Mouse (Mus musculus) retina, postnatal 7 days (tissue): Measurements from ENCODE around the gene Cpm.
"Not testable (repeated sequence)": the region's sequence is repeated elsewhere in the genome, so short reads cannot be mapped to it uniquely, and the experiment has no call there.

Experiments used
- DNase-seq: peaks from one replicate; pipeline ENCODE4 v3.0.0-alpha.2; 2012; ENCODE audit warnings: low read depth, low spot score

The Cpm gene

DNA sequence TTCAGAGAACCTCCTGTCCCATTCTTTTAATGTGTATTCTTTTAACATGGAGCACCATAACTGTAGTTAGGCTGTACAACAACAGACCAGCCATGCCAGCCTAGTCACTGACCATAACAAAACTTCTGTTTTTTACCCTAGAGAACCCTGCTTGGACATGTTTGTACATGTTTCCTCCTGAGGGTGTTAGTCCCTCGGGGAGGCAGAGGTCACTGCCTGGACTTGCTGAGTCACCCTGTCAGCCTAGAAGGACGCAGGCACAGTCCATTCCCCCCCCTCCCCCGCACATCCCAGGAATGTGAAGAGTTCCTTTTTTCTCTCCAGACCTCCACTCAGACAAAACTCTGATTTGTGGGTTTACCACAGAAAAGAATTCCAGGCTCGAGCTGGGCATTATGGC lies 88.3 kb downstream of the Cpm start:
- DNase-seq: no peak

DNA sequence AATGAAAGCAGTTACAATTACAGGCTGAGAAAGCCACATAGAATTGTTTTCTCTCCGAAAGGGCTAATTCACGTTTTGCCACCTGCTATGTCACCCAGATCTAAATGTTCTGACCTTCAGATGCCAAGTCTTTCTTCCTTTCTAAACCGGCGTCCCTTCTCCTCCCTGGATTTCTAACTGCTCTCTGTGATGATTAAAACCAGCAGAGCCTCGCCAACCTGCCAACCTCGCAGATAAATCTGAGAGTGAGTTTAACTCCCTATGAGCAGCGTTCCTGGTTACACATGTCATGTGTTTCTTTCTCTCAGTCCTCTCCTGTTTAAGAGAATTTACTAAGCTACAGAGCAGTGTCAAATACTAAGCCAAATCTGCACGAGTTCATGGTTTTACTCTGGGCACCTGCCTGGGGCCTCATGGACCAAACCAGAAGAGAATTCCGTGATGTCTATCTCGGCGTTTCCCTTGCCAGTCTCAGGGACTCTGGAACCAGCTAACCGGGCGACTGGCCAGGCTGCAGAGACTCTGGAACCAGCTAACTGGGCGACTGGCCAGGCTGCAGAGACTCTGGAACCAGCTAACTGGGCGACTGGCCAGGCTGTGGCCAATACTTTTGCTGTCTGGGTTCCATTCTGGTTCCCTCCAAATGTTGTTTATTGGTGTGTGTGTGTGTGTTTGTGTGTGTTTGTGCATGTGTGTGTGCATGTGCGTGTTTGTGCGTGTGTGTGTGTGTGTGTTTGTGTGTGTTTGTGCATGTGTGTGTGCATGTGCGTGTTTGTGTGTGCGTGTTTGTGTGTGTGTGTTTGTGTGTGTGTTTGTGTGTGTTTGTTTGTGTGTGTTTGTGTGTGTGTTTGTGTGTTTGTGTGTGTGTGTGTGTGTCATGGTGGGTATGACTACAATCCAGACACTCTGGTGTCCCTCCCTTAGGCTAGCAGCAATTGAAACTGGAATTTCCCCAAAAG lies 89.1 kb downstream of the Cpm start:
- DNase-seq: no peak

DNA sequence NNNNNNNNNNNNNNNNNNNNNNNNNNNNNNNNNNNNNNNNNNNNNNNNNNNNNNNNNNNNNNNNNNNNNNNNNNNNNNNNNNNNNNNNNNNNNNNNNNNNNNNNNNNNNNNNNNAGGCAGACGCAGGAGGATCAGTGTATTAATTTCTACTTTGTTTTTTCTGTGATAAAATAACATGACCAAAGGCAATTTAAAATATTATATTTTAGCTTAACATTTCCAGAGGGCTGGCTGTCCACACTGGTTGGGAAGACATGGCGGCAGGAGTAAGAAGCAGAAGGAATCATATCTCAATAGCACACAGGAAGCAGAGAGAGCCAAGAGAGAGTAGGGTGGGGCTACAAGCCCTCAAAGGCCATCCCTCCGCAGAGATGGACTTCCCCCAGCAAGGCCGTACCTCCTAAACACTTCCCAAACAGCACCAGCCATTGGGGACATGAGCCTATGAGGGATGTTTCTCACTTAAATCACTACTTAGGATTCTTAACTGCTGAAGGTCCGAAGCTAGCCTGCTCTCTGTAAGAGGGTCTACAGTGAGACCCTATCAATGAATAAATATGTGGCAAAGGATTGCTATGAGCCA lies 94.9 kb downstream of the Cpm start:
- no peak for DNase-seq

DNA sequence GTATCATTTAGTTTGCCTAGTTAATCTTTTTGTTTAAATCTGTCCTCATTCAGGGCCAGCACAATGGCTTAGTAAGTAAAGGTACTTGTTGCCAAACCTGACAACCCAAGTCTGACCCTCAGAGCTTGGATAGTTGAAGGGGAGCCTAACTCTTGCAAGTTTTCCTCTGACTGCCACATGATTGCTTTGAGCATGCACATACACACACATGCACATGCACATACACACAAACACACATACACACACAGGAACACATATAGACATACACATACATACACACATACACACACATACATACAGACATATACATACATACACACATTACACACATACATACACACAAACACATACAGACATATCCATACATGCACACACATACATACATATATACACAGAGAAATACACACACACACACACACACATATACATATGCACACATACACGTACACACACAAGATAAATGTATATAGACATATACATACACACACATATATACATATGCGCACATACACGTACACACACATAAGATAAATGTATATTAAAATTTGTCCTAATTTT lies 95.6 kb downstream of the Cpm start:
- no peak for DNase-seq

DNA sequence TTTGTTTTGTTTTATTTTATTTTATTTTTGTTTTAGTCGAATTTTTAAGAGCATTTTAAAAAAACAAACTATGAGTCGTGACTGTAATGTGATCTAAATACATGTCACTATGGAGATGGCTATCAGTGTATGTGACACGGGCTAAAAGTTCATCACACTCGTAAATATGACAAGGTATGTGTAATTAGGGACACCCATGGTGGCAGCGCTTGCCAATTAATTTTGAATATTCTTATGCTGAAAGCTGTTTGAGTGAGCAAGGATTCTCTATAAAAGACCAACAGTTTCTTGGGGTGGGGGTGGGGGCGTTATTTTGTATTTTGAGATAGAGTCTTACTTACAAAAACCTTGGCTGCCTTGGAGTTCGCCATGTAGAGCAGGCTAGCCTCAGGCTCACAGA lies 96.4 kb downstream of the Cpm start:
- DNase-seq: no peak

DNA sequence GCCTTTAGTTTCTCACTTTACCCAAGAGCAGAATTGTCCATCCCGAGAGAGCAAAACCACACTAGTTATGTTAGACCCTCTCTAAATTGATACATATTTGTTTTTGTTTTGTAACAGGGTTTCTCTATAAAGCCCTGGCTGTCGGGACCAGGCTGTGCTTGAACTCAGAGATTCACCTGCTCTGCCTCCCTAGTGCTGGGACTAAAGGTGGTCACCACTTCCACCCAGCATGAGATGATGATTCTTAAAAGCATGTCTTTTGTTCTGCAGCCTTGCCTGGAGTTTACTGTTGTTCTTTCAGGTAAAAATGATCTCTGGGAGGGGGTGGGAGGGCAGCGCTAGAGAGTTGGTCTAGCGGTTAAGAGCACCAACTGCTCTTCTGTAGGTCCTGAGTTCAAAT lies 97.0 kb downstream of the Cpm start:
- DNase-seq: no peak

DNA sequence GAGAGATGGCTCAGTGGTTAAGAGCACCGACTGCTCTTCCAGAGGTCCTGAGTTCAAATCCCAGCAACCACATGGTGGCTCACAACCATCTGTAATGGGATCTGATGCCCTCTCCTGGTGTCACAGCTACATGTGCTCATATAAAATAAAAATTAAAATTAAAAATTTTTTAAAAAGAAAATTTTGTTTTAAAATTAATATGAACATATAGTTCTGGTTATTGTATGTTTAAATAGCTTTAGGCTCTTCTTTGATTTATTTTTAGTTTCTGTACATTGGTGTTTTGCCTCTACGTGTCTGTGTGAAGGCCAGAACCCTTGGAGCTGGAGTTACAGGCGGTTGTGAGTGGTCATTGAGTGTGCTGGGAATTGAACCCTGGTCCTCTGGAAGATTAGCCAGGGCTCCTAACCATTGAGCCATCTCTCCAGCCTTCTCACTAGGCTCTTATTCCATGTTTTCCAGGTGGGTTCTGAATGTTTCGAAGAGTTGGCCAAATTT lies 97.6 kb downstream of the Cpm start:
- DNase-seq: no peak

DNA sequence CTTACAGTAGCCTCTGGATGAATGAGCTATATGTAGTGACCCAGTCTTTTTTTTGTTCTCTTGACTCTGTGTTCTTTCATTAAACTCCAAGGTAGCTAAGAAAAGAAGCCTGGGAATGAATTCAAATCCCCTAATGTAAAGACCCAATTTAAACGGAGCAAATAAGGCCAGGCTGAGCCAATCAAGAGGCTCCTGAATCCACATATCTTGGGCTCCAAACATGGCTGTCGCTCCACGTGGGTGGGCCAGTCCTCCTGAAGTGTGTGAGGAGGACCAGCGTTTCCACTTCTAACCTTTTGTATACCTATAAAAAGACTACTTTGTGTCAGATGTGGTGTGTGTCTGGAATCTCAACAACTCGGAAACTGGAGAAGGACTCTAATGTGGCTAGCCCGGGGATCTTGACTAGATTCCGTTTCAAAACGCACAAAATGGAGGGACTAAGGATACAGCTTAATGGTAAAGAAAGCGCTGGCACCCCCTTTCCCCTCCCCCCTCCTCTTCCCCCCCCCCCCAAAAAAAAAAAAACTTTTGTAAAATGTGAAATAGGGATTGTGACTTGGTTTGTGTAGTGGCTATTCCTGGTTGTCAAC lies 98.3 kb downstream of the Cpm start:
- no peak for DNase-seq

DNA sequence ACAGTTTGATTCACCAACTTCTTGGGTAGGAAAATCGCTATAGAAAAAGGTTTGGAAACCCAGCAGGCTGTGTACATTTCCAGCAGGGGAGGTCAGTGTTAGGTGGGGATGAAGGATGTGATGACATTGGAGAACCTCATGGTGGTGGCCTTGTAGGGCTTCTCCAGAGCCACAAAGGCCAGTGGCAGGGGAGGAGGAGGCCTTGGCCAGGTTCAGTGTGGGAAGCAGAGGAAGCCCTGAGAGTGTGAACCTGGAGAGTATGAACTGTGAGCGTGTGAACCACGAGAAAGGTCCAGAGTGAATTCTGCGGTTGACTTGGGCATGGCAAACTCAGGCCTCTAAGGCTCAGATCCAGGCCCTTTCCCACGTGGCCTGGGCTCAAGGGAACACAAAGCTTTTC lies 99.3 kb downstream of the Cpm start:
- DNase-seq: no peak

DNA sequence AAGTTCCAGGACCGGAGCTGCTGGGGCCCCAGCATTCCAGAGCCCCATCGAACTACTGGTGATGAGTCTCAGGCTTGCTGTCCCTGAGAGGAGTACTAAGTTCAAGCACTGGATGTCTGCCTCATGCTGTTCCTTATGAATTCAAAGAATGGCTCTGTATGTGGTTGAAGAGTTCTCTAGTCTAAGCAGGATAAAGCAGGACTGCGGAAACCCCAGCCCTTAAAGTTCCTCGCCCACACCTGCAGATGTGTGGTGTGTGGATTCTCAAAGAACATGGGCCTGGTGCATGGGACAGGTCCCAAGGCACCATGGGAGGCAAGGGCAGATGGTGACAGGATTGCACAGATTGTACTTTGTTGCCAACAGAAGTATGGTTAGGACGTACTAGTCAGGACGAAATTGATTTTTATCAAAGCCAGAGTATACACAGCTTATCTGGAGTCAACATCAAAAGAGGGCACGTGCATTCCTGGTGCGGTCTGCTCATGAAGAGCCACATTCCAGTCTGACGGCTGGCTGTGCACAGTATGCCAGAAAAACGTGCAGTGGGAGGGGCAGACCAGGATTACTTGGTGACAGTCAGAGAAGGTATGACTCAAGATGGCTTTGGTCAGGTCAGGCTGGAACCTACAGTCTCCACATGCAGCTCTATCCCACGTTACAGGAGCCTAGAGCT lies 100.0 kb downstream of the Cpm start:
- DNase-seq: no peak

DNA sequence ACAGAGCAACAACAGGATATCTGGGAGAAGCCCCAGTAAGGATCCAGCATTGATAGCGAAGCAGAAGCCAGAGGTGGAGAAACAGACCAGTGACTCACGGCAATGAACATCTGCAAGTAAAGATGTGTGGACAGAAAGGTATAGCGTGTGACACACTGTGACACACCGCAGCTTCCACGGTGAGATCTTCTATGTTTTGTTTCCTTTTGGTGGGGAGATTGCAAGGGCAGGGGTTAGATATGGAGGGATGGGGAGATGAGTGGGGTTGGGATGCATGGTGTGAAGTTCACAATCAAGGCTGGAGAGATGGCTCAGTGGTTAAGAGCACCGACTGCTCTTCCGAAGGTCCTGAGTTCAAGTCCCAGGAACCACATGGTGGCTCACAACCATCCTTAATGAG lies 100.8 kb downstream of the Cpm start:
- DNase-seq: no peak

DNA sequence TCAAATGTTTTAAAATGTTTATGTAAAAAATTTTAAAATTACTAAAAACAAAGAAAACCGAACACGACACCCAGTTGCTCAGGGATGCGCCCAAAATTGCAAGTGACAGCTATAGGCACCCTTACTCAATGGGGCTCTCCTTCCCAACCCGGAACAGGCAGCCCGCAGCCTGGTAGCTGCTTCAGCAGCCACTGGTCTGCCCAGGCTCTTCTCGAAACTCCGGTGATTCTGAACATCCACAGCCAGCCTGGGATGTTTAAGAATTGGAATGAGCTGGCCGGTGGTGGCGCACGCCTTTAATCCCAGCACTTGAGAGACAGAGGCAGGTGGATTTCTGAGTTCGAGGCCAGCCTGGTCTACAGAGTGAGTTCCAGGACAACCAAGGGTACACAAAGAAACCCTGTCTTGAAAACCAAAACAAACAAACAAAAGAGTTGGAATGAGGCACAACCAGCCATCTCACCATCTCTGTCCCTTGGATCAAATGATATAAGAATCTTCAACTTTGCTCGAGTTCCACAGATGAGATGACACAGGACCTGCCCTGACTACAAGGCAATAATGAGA lies 101.4 kb downstream of the Cpm start:
- DNase-seq: no peak

DNA sequence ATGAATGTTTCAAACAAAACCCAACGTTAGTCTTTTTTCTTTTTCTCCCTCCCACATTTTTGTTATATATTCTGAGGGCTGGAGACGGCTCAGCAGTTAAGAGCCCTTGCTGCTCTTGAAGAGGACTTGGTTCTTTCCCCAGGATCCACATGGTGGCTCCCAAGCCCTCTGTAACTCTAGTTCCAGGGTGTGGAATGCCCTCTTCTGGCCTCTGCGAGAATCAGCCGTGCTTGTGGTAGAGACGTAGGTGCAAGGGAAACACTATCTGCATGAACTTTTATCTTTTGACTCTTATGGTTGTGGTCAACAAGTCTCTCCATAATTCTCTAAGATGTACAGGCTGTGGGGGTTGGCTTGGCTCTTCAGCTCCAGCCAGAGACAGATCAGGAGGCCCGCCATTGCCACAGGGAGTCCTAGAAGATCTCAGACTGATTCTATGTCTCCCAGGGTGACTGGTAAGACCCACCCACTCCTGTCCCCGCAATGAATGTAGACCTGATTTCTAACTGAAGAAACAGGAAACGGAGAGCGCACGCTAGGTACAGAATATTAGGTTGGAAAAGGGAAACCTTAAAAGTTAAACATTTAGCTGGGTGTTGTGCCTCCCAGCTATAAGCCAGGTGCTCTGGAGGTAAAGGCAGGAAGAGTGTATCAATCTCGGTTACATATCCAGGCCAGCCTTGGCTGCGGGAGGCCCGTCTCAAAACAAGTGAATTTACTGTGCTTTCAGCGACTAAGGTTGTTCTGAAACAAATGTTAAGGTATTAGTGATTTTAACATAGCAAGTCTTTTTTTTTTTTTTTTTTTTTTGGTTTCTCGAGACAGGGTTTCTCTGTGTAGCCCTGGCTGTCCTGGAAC lies 102.2 kb downstream of the Cpm start:
- peak; percentile 39 for DNase-seq

DNA sequence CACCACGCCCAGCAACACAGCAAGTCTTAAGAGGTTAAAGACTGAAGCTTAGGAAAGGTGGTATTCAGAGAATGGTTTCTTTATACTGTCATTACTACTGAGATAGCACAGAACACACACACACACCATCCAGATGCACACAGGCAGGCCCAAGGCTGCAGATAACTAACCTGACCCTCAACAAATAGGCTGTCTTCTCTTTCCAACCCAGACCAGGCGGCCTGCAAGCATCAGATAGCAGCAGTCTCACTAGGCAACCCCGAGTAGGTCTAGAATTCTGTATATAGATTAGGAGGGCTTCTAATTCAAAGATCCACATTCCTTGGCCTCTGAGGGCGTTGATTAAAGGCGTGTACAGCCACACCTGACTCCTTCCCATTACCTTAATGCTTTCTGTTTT lies 102.9 kb downstream of the Cpm start:
- no peak for DNase-seq

DNA sequence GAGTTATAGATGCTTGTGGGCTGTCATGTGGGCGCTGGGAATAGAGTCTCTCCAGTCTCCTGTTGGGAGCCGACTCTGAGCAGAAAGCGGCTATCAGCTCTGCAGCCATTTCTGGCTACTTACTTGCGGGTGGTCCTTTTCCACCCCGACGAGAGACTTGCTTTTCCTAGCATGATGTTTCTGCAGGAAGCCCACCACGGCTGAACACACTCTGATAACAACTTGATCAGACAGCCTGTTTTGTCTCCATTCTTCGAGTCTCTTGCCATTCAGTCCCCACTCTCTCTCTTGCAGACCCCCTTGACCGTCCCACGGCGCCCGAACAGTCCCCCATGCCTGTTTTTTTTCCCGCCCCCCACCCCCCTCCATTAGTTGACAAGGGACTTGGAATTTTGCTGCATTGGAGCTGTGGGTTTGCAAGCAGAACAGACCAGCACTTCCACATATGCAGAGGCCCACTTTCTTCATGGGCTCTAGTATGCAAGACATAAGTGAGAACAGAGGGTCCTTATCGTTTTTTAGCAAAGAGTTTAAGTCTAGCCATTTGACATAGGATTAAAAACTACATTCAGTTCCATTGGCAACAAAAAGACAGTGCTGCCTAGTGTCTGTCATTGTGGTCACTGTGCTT lies 103.8 kb downstream of the Cpm start:
- DNase-seq: no peak

DNA sequence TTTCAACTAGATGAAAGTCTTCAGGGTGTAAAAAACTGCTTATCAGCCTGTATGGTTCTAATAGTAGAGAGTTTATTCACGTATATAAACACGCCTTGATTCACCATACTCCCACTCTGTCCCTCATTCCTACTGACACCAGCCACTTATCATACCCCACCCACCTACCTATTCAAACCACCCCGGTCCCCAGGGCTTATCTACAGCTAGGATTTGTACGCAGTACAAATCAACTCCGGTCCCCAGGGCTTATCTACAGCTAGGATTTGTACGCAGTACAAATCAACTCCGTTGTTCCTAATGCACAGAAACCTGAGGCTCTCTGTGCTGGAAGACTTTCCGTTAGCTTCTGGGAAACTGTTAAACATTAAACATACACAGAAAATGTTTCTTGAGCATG lies 104.3 kb downstream of the Cpm start:
- DNase-seq: not testable (repeated sequence)

DNA sequence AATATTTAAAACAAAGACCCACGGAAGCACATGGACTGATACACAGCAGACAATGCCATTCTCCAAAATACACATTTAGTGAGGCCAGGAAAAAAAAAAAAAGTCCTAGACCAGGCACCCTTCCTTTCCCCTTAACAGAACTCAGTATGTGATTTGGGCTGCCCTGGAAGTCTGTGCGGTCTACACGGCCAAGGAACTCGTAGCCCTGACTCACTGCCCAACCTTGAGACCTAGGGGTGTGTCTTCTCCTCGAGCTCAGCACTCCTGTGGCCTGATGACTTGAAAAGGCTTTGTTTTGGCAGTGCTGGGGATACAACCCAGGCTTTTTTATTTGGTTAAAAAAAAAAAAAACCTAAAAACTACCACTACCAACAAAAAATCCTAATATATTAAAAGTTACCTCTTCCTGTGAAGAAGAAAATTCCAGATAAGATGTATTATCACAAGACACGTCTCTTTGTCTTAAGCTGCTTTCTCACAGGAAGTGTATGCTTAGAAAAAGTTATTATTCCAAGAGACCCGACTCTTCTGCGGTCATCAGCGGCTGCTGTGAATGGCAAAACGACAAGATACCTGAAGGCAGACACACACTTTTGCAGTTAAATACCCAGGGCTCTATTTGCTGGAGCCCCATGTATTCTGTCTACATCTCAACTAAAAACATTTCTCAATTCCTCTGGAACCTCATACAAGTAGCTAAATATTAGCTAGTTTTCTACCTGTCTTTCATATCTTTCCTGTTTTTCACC lies 105.0 kb downstream of the Cpm start:
- DNase-seq: not testable (repeated sequence)

DNA sequence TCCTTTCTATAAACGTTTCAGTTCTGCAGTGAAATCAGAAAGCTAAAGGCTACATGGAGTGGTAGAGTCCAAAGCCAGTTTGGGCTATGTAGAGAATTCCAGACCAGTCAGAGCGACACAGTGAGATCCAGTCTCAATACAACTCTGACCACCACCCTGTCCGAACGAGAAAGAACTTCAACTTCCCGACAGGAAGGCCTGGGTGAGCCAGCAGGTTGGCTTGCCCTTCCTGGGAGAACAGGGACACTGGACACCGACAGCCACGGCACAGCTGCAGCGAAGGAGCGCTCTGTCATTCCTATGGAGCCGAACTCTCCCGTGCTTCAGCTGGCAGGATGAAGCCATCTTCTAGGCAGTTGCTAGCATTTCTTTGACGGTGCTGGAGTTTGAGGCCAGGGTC lies 106.1 kb downstream of the Cpm start:
- not testable (repeated sequence) for DNase-seq

DNA sequence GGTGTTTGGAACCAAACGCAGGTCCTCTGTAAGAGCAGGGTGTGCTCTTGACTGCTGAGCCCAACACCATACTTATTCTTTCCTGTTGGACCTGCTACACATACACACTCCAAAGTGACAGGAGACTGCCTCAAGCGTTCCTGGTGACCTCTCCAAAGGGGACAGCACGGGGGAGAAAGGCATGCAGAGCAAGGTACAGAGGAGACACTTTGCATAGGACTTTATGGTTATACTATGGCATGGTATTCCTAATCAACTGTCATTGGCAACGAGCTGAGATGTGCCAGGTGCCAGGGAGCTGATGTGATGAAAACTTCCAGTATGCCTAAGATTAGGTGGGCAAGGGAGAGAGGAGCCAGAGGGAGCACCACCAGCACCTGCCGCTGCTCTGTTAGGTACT lies 107.3 kb downstream of the Cpm start:
- no peak for DNase-seq
